ENCODE assay signal across 13 mouse cellular contexts in the genomic region with DNA sequence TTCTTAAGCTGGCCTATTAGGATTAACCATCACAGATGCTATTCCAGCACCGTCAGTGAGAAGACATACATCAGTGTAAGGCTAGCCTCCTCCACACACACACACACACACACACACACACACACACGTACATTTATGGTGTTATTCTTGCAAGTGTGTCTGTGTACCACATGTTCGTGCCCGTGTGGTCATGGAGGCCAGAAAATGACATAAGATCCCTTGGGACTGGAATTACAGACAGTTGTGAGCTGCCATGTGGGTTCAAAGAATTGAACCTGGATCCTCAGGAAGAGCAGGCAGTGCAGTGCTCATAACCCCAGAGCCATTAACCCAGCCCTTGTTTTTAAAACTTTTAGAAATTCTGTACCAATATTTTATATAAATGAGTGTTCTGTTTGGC. TPM values are rescaled to one million over a fixed set of nuclear protein-coding genes. Genes with fewer than 3 reads are reported as not detected.
DNase-seq lines count a peak whose midpoint lies in the region; ATAC-seq and TF ChIP-seq lines count a peak whose summit lies in the region.
"Had no signal": no experiment of that assay in that cellular context is flagged by ENCODE, and none has a peak within 500 bp of the region (broad histone marks: within the 10 kb centered on the region; RNA-seq: fewer than 3 reads in every experiment).

No protein-coding gene starts in this region.

- peak; percentile 3 for DNase-seq in embryo, embryonic 11 days
- no peak for DNase-seq in embryo, embryonic 10 days (ENCODE audit: low spot score)
- DNase-seq in liver, embryonic 11.5 days (ENCODE audit: low spot score): no peak
- no peak for DNase-seq in liver
- no peak for DNase-seq in midbrain, postnatal 0 days (ENCODE audit: low spot score)
- DNase-seq in thymus, postnatal 0 days (ENCODE audit: low spot score): no peak
- no peak for DNase-seq in cerebellum, postnatal 10 days
- DNase-seq: cerebellum, postnatal 14 days; gastrocnemius, adult 2 months; heart, postnatal 14 days had no signal

- no peaks in the 10 kb centered on the region for H3K27me3 ChIP-seq in liver, embryonic 11.5 days (replicated peaks; ENCODE audit: control insufficient read depth, insufficient read depth, low read length)
- H3K27me3 ChIP-seq in limb, embryonic 13.5 days: no peaks in the 10 kb centered on the region
- no peaks in the 10 kb centered on the region for H3K27me3 ChIP-seq in midbrain, postnatal 0 days (ENCODE audit: insufficient read depth, low read length)
- H3K27me3 ChIP-seq: Patski had no signal

- peaks cover 8% of the 10 kb centered on the region; the same call in 1 of the 2 replicates for H3K36me3 ChIP-seq in liver, embryonic 11.5 days (ENCODE audit: control insufficient read depth, insufficient read depth, low read length)
- H3K36me3 ChIP-seq in limb, embryonic 13.5 days: peaks cover 28% of the 10 kb centered on the region
- H3K36me3 ChIP-seq in midbrain, postnatal 0 days (ENCODE audit: insufficient read depth, low read length): peaks cover 8% of the 10 kb centered on the region; the same call in 1 of the 2 replicates

- no peak for TF ChIP-seq CTCF in midbrain, postnatal 0 days (IDR thresholded peaks at IDR 0.05)

- peak overlapping the region; percentile 79 for H3K4me3 ChIP-seq in liver, embryonic 11.5 days (ENCODE audit: low read depth, low read length)
- H3K4me3 ChIP-seq in limb, embryonic 13.5 days: no peak overlapping the region
- no peak overlapping the region for H3K4me3 ChIP-seq in midbrain, postnatal 0 days (ENCODE audit: low read depth, low read length)
- H3K4me3 ChIP-seq: gastrocnemius, adult 2 months had no signal

- peaks cover 10% of the 10 kb centered on the region for H3K4me1 ChIP-seq in liver, embryonic 11.5 days (replicated peaks; ENCODE audit: control insufficient read depth, insufficient read depth, low read length)
- peaks cover 23% of the 10 kb centered on the region for H3K4me1 ChIP-seq in limb, embryonic 13.5 days
- H3K4me1 ChIP-seq in midbrain, postnatal 0 days (ENCODE audit: insufficient read depth, low read length): peaks cover 3% of the 10 kb centered on the region; the same call in 1 of the 2 replicates

- whole genome bisulfite sequencing in liver, embryonic 11.5 days: 77% methylated on average over 4 of the region's 4 CpGs
- 54% methylated on average over 4 of the region's 4 CpGs for WGBS in limb, embryonic 13.5 days
- 70% methylated on average over 4 of the region's 4 CpGs for WGBS in midbrain, postnatal 0 days

- peak overlapping the region; percentile 70 for H3K4me2 ChIP-seq in liver, embryonic 11.5 days
- peak overlapping the region; percentile 79 for H3K4me2 ChIP-seq in limb, embryonic 13.5 days (replicated peaks)
- H3K4me2 ChIP-seq in midbrain, postnatal 0 days (ENCODE audit: low read depth, low read length, poor library complexity, severe bottlenecking): peak overlapping the region; percentile 6; the same call in 1 of the 2 replicates

- H3K9me3 ChIP-seq in liver, embryonic 11.5 days (ENCODE audit: control insufficient read depth, low read length): no peaks in the 10 kb centered on the region
- H3K9me3 ChIP-seq in limb, embryonic 13.5 days: no peaks in the 10 kb centered on the region
- H3K9me3 ChIP-seq in midbrain, postnatal 0 days (ENCODE audit: low read length): no peaks in the 10 kb centered on the region

- no peak for ATAC-seq in liver, embryonic 11.5 days (replicated peaks; ENCODE audit: low FRiP score)
- ATAC-seq in limb, embryonic 13.5 days (ENCODE audit: low FRiP score, low read depth): no peak
- ATAC-seq in midbrain, postnatal 0 days (ENCODE audit: low FRiP score): no peak
- ATAC-seq: Patski had no signal

- H3K27ac ChIP-seq in liver, embryonic 11.5 days (ENCODE audit: low read depth, low read length): no peak overlapping the region
- no peak overlapping the region for H3K27ac ChIP-seq in limb, embryonic 13.5 days
- H3K27ac ChIP-seq in midbrain, postnatal 0 days (ENCODE audit: low read depth, low read length): no peak overlapping the region
- H3K27ac ChIP-seq: gastrocnemius, adult 2 months; macrophage had no signal

- no peak overlapping the region for H3K9ac ChIP-seq in liver, embryonic 11.5 days (ENCODE audit: low read depth, low read length)
- no peak overlapping the region for H3K9ac ChIP-seq in limb, embryonic 13.5 days
- H3K9ac ChIP-seq in midbrain, postnatal 0 days (replicated peaks; ENCODE audit: low read length, poor library complexity, severe bottlenecking): no peak overlapping the region

RNA-seq across cellular contexts. Expression of a gene that starts 2.0 kb away (rescaled TPM):
- 49.2 and 60.3 TPM in 2 replicates for polyA plus RNA-seq in liver, embryonic 11.5 days (2014; fragmentation: Nextera tagmentation; extraction: Ambion mirVana)
- polyA plus RNA-seq in limb, embryonic 13.5 days (2015; fragmentation: Nextera tagmentation; extraction: Ambion mirVana): 53.1 and 53.3 TPM in 2 replicates
- total RNA-seq in midbrain, postnatal 0 days (2014; rRNA removed): 40.9 and 57.9 TPM in 2 replicates
- polyA plus RNA-seq in midbrain, postnatal 0 days (2015; fragmentation: Nextera tagmentation; extraction: Ambion mirVana): 40.7 and 46.2 TPM in 2 replicates
- polyA plus RNA-seq in thymus, postnatal 0 days (2015; fragmentation: Nextera tagmentation; extraction: Ambion mirVana): 34.0 and 34.7 TPM in 2 replicates

RNA-seq across cellular contexts. Expression of a gene that starts 13.3 kb away (rescaled TPM):
- 15.1 and 16.3 TPM in 2 replicates for polyA plus RNA-seq in liver, embryonic 11.5 days (2014; fragmentation: Nextera tagmentation; extraction: Ambion mirVana)
- 14.0 and 15.8 TPM in 2 replicates for polyA plus RNA-seq in limb, embryonic 13.5 days (2015; fragmentation: Nextera tagmentation; extraction: Ambion mirVana)
- 51.7 and 54.5 TPM in 2 replicates for total RNA-seq in midbrain, postnatal 0 days (2014; rRNA removed)
- 15.7 and 16.0 TPM in 2 replicates for polyA plus RNA-seq in midbrain, postnatal 0 days (2015; fragmentation: Nextera tagmentation; extraction: Ambion mirVana)
- polyA plus RNA-seq in thymus, postnatal 0 days (2015; fragmentation: Nextera tagmentation; extraction: Ambion mirVana): 15.4 and 17.7 TPM in 2 replicates

RNA-seq across cellular contexts. Expression of a gene that starts 48.6 kb away (rescaled TPM):
- polyA plus RNA-seq in liver, embryonic 11.5 days (2014; fragmentation: Nextera tagmentation; extraction: Ambion mirVana): 3.8 and 4.8 TPM in 2 replicates
- 7.6 and 7.9 TPM in 2 replicates for polyA plus RNA-seq in limb, embryonic 13.5 days (2015; fragmentation: Nextera tagmentation; extraction: Ambion mirVana)
- 10.3 and 10.6 TPM in 2 replicates for total RNA-seq in midbrain, postnatal 0 days (2014; rRNA removed)
- polyA plus RNA-seq in midbrain, postnatal 0 days (2015; fragmentation: Nextera tagmentation; extraction: Ambion mirVana): 10.9 and 11.6 TPM in 2 replicates
- 4.8 TPM in 2 replicates for polyA plus RNA-seq in thymus, postnatal 0 days (2015; fragmentation: Nextera tagmentation; extraction: Ambion mirVana)

Comparison
In these comparisons a context has a peak if more than half of its experiments do, and no peak if none do; other contexts are left out.
1. H3K4me2 ChIP-seq: peak in every context shown above with its lines; median percentile 79 in limb, embryonic 13.5 days; 70 in liver, embryonic 11.5 days; 6 in midbrain, postnatal 0 days.